Mouse (Mus musculus) layer of hippocampus, adult 11-12 months (tissue): ENCODE measurements around the gene Pde1c.
A peak's percentile ranks its signal among the peaks of the same experiment; 100 is the strongest.
"Not testable (repeated sequence)": the region's sequence is repeated elsewhere in the genome, so short reads cannot be mapped to it uniquely, and the experiment has no call there.

Source experiments
- DNase-seq: peaks from one replicate; pipeline ENCODE4 v3.0.0; 2022; ENCODE audit warnings: low spot score

Pde1c gene

DNA sequence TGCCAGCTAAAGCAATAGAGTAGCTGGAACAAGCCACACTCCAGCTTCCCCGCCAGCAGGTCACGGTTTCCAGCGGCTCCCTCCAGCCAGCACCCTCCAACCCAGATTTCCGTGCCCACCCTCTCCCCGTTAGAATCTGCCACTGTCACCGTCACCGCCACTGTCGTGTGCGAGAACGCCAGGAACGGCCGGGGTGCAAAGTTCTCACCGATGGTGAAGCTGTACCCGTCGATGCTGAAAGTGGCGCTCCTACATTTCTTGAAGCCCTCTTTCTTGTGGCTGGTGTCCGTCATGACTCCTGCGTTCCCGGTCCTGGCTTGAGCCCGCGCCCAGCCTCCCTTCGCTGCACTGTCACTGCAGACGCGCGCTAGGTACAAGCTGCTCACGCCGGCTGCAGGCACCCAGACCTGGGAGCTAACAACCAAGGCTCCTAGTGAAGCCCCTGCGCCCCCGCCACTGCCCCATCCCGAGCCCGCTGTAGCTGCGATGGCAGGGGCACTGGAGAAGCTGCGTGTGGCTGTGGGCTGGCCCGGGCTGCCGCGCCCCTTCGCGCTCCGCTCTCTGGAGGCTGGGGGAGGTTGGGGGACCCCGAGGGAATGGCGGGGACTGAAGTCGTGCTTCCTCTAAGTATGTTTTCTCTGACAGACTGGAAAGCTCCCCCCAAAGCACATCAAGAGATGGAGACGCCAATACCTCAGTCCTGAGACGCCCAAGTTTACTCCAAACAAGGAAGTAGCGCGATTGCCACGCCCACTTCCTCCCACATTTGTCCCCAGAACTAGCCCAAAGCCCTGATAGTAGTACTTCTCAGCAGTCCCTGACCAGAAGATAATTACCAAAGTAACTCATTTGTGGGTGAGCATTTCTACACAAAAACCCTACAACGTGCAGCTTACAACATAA, at the start of gene Pde1c:
Gene Pde1c (minus strand): TSS at position 634 of the 903 bp plus-strand sequence.
- DNase-seq: peak; percentile 8

- peak; percentile 9 for DNase-seq
These were observed 48.2 kb upstream of the Pde1c start for GRCm38 (mm10) chr6:56616982-56617613.

- no peak for DNase-seq
These were observed 47.5 kb upstream of the Pde1c start for GRCm38 (mm10) chr6:56616228-56616981.

DNA sequence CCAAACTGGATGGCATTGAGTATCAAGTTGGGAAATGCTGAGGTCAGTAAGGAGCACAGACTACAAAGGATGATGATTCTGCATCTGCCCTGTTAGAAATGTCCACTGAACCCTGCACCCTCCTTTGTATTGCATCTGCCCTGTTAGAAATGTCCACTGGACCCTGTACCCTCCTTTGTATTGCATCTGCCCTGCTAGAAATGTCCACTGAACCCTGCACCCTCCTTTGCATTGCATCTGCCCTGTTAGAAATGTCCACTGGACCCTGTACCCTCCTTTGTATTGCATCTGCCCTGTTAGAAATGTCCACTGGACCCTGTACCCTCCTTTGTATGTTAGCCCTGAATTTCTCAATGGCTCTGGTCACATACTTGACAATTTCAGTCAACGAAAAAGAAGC, 40.6 kb upstream of the Pde1c start:
- DNase-seq: not testable (repeated sequence)

GRCm38 (mm10) chr6:56608277-56608676, 39.4 kb upstream of the Pde1c start:
- DNase-seq: peak; percentile 76

GRCm38 (mm10) chr6:56579568-56579967, 10.7 kb upstream of the Pde1c start:
- no peak for DNase-seq

DNA sequence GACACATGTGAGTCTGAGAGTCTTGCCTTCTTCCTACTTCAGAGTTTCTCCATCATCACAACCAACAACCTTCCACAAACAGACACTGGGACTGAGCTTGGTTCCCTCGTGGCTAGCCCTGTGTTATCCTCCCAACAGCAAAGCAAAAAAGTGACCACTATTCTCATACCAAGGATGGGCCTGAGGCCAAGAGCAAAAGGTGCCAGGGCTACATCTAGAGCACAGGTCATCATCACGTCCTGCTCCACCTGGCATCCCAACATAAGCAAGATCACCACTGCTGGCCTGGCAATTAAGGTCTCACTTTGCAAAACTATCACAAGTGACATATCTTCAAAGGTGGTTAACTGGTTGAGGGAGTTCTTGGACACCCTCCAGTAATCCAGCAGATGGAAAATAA, 8.0 kb downstream of the Pde1c start:
- no peak for DNase-seq

DNA sequence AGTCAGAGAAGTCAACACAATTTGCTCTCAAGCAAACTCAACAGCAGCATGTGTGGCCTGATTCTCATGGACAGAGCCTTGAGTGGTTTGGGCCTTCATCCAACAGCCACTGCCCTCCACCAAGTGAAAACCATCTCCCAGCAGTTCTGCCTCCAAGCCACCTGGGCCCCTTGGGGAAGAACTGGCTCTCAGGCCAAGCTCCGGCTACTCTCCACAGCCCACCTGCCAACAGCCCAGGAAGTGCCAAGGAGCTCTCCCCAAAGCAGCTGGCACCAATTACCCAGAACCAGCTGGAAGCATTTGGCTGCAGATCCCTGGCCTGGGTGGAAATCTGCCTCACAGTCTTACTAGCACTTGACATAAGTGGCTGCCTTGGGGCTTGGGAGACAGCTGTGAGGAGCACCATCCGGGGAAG, 8.4 kb downstream of the Pde1c start:
- DNase-seq: peak; percentile 30

DNA sequence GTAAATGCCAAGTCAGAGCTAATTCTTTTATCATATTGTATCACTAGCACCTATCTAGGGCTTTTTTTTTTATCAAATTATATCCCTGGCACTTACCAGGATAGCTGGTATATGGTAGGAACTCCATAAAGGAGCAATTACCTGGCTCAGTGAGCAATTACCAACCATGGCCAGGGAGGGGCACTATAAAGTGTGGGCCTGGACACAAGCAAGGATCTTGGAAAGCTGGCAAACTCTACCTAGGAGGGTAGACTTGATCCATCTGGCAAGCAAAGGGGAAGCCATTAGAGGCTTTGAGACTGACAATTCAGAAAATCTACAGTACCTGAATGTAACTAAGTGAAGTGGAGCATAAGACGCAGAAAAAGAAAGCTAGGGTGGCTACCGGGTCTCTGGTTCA, 10.2 kb downstream of the Pde1c start:
- no peak for DNase-seq

DNA sequence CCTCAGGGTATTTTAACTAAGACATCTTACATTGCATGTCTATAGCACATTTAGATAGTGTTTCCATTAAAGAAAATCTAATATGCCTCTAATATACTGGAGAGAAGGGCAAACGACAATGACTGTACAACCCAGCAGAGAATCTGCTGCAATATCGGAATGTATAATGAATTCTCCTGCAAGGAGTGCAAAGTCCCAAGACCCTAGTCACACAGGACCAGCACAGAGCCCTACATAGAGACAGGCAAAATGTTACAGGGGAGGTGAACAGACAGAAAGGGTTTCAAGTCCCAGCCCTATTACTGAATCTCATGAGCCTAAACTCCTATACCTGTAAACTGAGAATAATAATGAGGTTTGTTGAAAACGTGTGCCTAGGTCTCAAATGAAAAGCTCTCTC, 13.1 kb downstream of the Pde1c start:
- no peak for DNase-seq

GRCm38 (mm10) chr6:56555382-56555781, 13.5 kb downstream of the Pde1c start:
- DNase-seq: no peak

DNA sequence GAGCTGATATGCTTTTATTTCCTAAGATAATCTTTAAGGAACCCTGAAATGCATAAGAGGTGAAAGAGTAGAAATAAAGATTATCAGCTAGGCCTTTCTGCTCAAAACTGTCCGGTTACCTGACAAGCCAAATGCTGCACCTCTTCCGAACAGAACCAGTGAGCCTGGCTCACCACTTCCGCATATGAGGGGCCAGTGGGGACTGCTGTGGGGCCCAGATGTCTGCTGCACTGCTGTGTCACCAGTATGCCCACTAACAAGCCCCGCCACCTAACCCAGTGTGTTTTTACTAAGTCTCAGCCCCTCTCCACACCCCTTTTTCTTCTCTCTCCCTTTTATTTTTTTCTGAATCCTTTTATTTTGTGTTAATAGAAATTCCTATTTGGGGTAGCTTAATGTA, 17.9 kb downstream of the Pde1c start:
- no peak for DNase-seq

GRCm38 (mm10) chr6:56540247-56540646, 28.7 kb downstream of the Pde1c start:
- DNase-seq: no peak

- no peak for DNase-seq
These were observed 34.2 kb downstream of the Pde1c start for GRCm38 (mm10) chr6:56534653-56535052.

GRCm38 (mm10) chr6:56532257-56532656, 36.6 kb downstream of the Pde1c start:
- DNase-seq: no peak

- peak; percentile 4 for DNase-seq
These were observed 44.7 kb downstream of the Pde1c start for GRCm38 (mm10) chr6:56523938-56524866.

GRCm38 (mm10) chr6:56489161-56489560, 79.7 kb downstream of the Pde1c start:
- no peak for DNase-seq

DNA sequence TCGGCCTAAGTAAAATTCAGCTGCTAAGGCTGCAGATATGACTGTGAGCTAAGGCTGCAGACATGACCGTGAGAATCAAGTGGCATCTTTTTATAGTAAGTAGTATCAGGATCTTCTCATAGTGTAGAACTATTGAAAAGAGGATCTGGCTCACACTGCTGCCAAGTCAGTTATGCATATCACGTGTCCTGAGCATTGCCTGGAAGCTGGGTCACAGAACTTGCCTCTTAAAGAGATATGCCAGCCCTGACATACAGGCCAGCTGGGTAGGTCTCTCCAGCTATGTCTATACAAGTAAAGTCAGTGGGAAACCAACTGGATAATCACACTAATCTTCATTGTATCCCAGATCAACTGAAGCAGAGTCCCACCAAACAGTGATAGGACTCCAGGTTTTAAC, 83.8 kb downstream of the Pde1c start:
- no peak for DNase-seq

GRCm38 (mm10) chr6:56480914-56481482, 87.9 kb downstream of the Pde1c start:
- DNase-seq: peak; percentile 57

GRCm38 (mm10) chr6:56476581-56476980, 92.3 kb downstream of the Pde1c start:
- peak; percentile 26 for DNase-seq

GRCm38 (mm10) chr6:56458098-56458497, 110.8 kb downstream of the Pde1c start:
- DNase-seq: no peak
